Mouse (Mus musculus) liver, postnatal 0 days (tissue): Measurements from ENCODE around the gene 1110051M20Rik.

Experiments used
- CTCF ChIP-seq: sonication (generic); IDR thresholded peaks from 2 replicates; pipeline ENCODE4 v1.5.1; 2016; ENCODE audit warnings: antibody characterized with exemption, low read depth
- EP300 ChIP-seq: IDR thresholded peaks from 2 replicates; pipeline ENCODE4 v1.6.1; 2016; ENCODE audit warnings: antibody characterized with exemption, low read depth, mild to moderate bottlenecking

- TF ChIP-seq CTCF (no peak), EP300 (no peak)
Observed at GRCm38 (mm10) chr2:91454434-91454833, 9.9 kb upstream of the 1110051M20Rik start.
